Mouse (Mus musculus): ENCODE measurements around the gene Nrap. TPM values are rescaled to one million over a fixed set of nuclear protein-coding genes. Genes with fewer than 3 reads are reported as not detected.

Nrap gene
- polyA plus RNA-seq, 1 experiment from 2014 or later, result 0.32 TPM

DNA sequence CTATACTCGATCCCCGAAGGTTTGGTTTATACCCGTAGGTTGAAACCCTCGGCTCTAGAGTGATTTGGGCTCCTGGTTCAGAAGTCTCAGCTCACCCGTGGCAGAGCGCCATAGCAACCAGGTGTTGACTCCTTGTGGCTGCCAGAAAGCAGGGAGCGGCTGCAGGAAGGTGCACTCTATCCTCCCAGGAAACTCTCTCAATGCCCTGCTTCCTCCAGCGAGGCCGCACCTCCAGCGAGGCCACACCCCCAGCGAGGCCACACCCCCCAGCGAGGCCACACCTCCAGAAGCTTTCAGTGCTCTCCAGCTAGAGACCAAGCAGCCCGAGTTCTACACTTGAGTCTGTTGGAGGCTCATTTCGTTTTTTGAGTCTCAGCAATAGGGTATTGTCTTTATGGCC, 10.4 kb upstream of the Nrap start:
- H3K27me3 ChIP-seq (ENCODE audit: control insufficient read depth, insufficient read depth, low read depth, low read length), result no peaks in the 10 kb centered on the region
- H3K36me3 ChIP-seq (ENCODE audit: control insufficient read depth, insufficient read depth), result peaks cover 6% of the 10 kb centered on the region; the same call in 1 of the 2 replicates
- peaks cover 39% of the 10 kb centered on the region for H3K4me1 ChIP-seq (ENCODE audit: control insufficient read depth, low read depth, low read length)
- no peak overlapping the region for H3K27ac ChIP-seq (ENCODE audit: low read length)
- H3K4me2 ChIP-seq (ENCODE audit: low read depth, low read length), result 0 out of 2 replicates have a peak overlapping the region, but pooled peaks have one; percentile 10
- no peaks in the 10 kb centered on the region for H3K9me3 ChIP-seq (replicated peaks; ENCODE audit: control insufficient read depth, low read length)
- WGBS (ENCODE audit: insufficient replicate concordance), result 29% methylated on average over 14 of the region's 14 CpGs
- ATAC-seq (ENCODE audit: low read depth), result peak; percentile 65
- no peak overlapping the region for H3K9ac ChIP-seq (ENCODE audit: low read depth, low read length)
- H3K4me3 ChIP-seq (ENCODE audit: low read depth, low read length), result no peak overlapping the region

GRCm38 (mm10) chr19:56398528-56398795, 8.6 kb upstream of the Nrap start:
- ATAC-seq (ENCODE audit: low read depth), result no peak
- Histone ChIP-seq H3K36me3 (ENCODE audit: control insufficient read depth, insufficient read depth) (no peaks in the 10 kb centered on the region), H3K9ac (ENCODE audit: low read depth, low read length) (no peak overlapping the region), H3K27ac (ENCODE audit: low read length) (peak overlapping the region; percentile 83; the same call in 1 of the 2 replicates), H3K4me1 (ENCODE audit: control insufficient read depth, low read depth, low read length) (peaks cover 50% of the 10 kb centered on the region), H3K4me3 (ENCODE audit: low read depth, low read length) (no peak overlapping the region), H3K4me2 (ENCODE audit: low read depth, low read length) (0 out of 2 replicates have a peak overlapping the region, but pooled peaks have one; percentile 90), H3K27me3 (ENCODE audit: control insufficient read depth, insufficient read depth, low read depth, low read length) (no peaks in the 10 kb centered on the region), H3K9me3 (replicated peaks; ENCODE audit: control insufficient read depth, low read length) (no peaks in the 10 kb centered on the region)

DNA sequence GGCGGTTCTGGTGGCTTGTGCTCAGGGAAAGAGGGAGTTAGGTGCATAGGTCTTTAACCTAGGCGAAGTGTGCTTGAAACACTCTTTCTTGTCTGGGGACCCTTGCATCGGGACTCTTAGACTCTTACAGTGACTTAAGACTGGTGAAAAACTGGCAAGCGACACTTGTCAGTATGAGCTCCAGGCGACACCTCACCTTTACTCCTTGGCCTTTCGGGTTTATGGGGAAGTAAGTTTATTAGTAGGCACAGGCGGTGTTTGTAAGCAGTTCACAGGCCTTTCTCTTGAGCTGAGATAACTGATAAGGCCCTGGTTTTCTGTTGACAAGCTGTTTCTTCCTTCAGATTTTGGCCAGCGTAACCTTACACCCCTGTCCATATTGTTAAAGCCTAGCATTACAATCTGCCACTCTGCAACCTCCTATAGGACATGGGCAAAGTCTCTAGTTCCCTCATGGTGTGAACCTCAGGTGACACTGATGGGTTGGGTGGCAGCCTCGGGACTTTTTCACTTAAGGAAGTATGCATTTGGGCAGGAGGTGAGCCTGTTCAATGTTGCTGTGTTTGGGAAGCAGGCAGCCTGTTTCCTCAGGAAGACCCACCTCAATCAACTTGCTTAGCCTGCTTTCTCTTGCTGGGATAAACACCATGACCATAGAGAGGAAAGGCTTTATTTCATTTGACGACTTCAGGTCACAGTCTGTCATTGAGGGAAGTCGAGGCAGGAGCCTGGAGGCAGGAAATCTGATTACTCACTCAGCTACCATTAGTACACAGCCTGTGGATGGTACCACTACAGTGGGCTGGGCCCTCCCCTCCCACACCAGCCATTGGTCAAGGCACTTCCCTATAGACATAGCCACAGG, 8.1 kb upstream of the Nrap start:
- peak overlapping the region; percentile 83 for H3K4me3 ChIP-seq (ENCODE audit: low read depth, low read length)
- no peaks in the 10 kb centered on the region for H3K27me3 ChIP-seq (ENCODE audit: control insufficient read depth, insufficient read depth, low read depth, low read length)
- no peak for ATAC-seq (ENCODE audit: low read depth)
- H3K9ac ChIP-seq (ENCODE audit: low read depth, low read length), result peak overlapping the region; percentile 87
- H3K36me3 ChIP-seq (ENCODE audit: control insufficient read depth, insufficient read depth), result no peaks in the 10 kb centered on the region
- peak overlapping the region; percentile 90 for H3K4me2 ChIP-seq (ENCODE audit: low read depth, low read length)
- peaks cover 54% of the 10 kb centered on the region for H3K4me1 ChIP-seq (ENCODE audit: control insufficient read depth, low read depth, low read length)
- peak overlapping the region; percentile 83 for H3K27ac ChIP-seq (ENCODE audit: low read length)
- H3K9me3 ChIP-seq (replicated peaks; ENCODE audit: control insufficient read depth, low read length), result no peaks in the 10 kb centered on the region
- 13% methylated on average over 11 of the region's 11 CpGs for WGBS (ENCODE audit: insufficient replicate concordance)

DNA sequence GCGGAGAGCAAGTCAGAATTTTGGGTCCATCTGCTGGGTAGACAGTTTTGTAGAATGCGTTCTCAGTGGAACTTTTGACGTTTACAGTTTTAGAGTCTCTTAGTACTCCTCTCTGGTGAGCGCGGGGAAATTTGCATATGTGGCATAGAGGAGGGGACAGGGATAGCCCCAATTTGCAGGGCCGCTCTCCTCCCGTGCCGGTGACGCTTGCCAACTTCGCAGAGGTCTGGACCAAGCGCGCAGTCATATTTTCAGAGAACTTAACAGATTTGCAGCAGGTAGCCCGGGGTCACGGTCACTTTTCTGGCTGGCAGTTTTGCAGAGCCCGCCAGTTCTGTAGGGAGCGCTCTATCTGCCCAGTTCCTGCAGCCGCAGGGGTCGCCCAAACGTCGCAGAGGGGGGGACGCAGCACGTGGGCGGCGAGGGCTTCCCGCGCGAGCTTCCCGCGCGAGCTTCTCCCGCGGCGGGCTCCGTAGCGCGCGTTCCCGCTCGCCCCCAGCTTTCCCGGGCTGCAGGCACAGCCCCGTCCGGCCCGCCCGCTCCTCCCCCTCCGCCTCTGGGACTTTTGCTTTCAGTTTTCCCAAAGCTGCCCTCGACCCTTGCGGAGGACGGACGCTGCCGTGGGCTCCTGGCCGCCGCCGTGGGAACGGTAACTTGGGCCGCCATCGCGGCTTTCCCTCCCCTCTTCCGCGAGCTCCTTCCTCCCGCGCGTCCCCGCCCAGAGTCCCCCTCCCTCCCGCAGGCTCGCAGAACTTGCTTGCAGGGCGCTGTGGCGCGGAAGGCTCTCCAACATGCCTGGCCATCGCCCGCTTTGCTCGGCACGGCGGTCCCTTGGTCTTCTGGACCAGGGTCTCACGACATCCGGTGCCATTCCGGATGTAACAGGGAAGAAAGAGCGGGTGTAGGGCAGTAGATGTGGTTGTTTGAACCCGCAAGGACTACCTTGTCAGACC, 7.1 kb upstream of the Nrap start, which contains the start of gene Casp7:
TSS of gene Casp7 (plus strand) at position 461 of the 953 bp plus-strand sequence.
- H3K9ac ChIP-seq (ENCODE audit: low read depth, low read length), result peak within 1 kb of the TSS; percentile 87
- no peaks in the 10 kb centered on the region for H3K27me3 ChIP-seq (ENCODE audit: control insufficient read depth, insufficient read depth, low read depth, low read length)
- H3K9me3 ChIP-seq (replicated peaks; ENCODE audit: control insufficient read depth, low read length), result no peaks in the 10 kb centered on the region
- H3K27ac ChIP-seq (ENCODE audit: low read length), result peak within 1 kb of the TSS; percentile 83
- WGBS (ENCODE audit: insufficient replicate concordance), result under 1% methylated on average over 72 of the region's 78 CpGs
- peak within 1 kb of the TSS; percentile 90 for H3K4me2 ChIP-seq (ENCODE audit: low read depth, low read length)
- no peaks in the 10 kb centered on the region for H3K36me3 ChIP-seq (ENCODE audit: control insufficient read depth, insufficient read depth)
- peaks cover 63% of the 10 kb centered on the region for H3K4me1 ChIP-seq (ENCODE audit: control insufficient read depth, low read depth, low read length)
- peak; percentile 65 for ATAC-seq (ENCODE audit: low read depth)
- peak within 1 kb of the TSS; percentile 83 for H3K4me3 ChIP-seq (ENCODE audit: low read depth, low read length)

- 12% methylated on average over 12 of the region's 12 CpGs for WGBS (ENCODE audit: insufficient replicate concordance)
- Histone ChIP-seq H3K9ac (ENCODE audit: low read depth, low read length) (peak overlapping the region; percentile 87), H3K4me2 (ENCODE audit: low read depth, low read length) (peak overlapping the region; percentile 90), H3K27me3 (ENCODE audit: control insufficient read depth, insufficient read depth, low read depth, low read length) (no peaks in the 10 kb centered on the region), H3K4me1 (ENCODE audit: control insufficient read depth, low read depth, low read length) (peaks cover 68% of the 10 kb centered on the region), H3K36me3 (ENCODE audit: control insufficient read depth, insufficient read depth) (no peaks in the 10 kb centered on the region), H3K27ac (ENCODE audit: low read length) (peak overlapping the region; percentile 83), H3K9me3 (replicated peaks; ENCODE audit: control insufficient read depth, low read length) (no peaks in the 10 kb centered on the region), H3K4me3 (ENCODE audit: low read depth, low read length) (peak overlapping the region; percentile 83)
- no peak for ATAC-seq (ENCODE audit: low read depth)
Observed at GRCm38 (mm10) chr19:56396227-56396626, 6.4 kb upstream of the Nrap start.

DNA sequence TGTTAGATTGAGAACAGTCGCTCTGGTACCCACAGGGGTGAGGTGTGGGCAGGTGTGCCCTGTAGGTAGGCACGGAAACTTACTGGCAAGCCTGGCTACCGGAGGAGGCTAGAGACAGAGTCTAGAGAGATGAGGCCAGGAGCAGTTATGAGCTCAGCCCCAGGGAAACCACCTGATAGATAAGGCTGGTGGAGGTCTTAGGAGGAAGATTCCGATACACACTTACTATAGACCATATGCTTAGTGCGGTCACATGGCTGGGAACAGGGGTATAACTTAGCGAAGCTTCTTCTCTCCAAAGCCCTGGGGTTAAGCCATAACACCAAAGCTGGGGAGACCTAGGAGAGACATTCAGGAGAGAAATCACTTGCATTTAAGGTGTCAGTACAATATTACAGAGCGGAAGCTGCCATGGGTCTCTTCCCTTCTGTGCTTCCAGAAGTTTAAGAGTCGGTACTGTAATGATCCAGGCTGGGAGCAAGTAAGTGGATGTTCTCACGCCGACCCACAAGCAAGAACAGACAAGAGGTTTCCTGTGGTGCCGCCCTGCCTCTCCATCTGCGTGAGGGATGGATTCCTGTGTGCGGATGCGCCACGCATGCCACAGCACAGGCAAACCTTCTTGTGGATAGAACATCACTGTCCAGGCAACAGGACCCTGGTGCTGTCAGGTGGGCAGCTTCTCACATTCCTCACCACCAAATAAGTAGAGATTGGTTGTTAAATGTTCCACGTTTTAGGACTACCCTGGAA, 5.5 kb upstream of the Nrap start:
- no peak overlapping the region for H3K4me2 ChIP-seq (ENCODE audit: low read depth, low read length)
- no peaks in the 10 kb centered on the region for H3K36me3 ChIP-seq (ENCODE audit: control insufficient read depth, insufficient read depth)
- no peak for ATAC-seq (ENCODE audit: low read depth)
- H3K27me3 ChIP-seq (ENCODE audit: control insufficient read depth, insufficient read depth, low read depth, low read length), result no peaks in the 10 kb centered on the region
- no peaks in the 10 kb centered on the region for H3K9me3 ChIP-seq (replicated peaks; ENCODE audit: control insufficient read depth, low read length)
- H3K27ac ChIP-seq (ENCODE audit: low read length), result no peak overlapping the region
- 67% methylated on average over 16 of the region's 16 CpGs for WGBS (ENCODE audit: insufficient replicate concordance)
- no peak overlapping the region for H3K4me3 ChIP-seq (ENCODE audit: low read depth, low read length)
- peaks cover 73% of the 10 kb centered on the region for H3K4me1 ChIP-seq (ENCODE audit: control insufficient read depth, low read depth, low read length)
- no peak overlapping the region for H3K9ac ChIP-seq (ENCODE audit: low read depth, low read length)

DNA sequence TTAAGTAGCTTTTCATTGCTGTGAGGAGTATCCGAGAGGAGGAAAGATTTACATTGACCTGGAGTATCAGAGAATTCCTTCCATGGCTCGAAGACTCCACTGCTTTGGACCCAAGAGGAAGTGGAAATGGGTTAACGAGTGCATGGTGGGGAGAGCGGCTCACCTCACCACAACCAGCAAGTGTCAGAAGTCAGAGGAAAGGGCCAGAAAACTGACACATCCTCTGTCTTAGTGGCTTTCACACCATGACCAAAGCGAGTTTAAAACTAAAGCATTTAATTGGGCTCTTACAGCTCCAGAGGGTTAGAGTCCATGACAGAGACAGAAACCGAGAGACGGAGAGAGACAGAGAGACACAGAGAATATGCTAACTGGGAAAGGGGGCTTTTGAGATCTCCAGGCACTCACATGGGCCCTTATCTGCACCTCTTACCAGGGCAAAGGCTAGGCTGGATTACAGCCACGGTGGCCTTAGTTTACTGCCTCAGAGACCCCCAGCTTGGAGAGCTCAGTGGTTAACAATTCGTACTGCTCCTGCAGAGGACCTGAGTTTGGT, 3.6 kb upstream of the Nrap start:
- H3K4me3 ChIP-seq (ENCODE audit: low read depth, low read length), result no peak overlapping the region
- no peak overlapping the region for H3K4me2 ChIP-seq (ENCODE audit: low read depth, low read length)
- no peaks in the 10 kb centered on the region for H3K27me3 ChIP-seq (ENCODE audit: control insufficient read depth, insufficient read depth, low read depth, low read length)
- H3K4me1 ChIP-seq (ENCODE audit: control insufficient read depth, low read depth, low read length), result peaks cover 71% of the 10 kb centered on the region
- no peak overlapping the region for H3K9ac ChIP-seq (ENCODE audit: low read depth, low read length)
- H3K9me3 ChIP-seq (replicated peaks; ENCODE audit: control insufficient read depth, low read length), result no peaks in the 10 kb centered on the region
- WGBS (ENCODE audit: insufficient replicate concordance), result 50% methylated on average over 9 of the region's 9 CpGs
- no peak overlapping the region for H3K27ac ChIP-seq (ENCODE audit: low read length)
- no peak for ATAC-seq (ENCODE audit: low read depth)
- no peaks in the 10 kb centered on the region for H3K36me3 ChIP-seq (ENCODE audit: control insufficient read depth, insufficient read depth)

DNA sequence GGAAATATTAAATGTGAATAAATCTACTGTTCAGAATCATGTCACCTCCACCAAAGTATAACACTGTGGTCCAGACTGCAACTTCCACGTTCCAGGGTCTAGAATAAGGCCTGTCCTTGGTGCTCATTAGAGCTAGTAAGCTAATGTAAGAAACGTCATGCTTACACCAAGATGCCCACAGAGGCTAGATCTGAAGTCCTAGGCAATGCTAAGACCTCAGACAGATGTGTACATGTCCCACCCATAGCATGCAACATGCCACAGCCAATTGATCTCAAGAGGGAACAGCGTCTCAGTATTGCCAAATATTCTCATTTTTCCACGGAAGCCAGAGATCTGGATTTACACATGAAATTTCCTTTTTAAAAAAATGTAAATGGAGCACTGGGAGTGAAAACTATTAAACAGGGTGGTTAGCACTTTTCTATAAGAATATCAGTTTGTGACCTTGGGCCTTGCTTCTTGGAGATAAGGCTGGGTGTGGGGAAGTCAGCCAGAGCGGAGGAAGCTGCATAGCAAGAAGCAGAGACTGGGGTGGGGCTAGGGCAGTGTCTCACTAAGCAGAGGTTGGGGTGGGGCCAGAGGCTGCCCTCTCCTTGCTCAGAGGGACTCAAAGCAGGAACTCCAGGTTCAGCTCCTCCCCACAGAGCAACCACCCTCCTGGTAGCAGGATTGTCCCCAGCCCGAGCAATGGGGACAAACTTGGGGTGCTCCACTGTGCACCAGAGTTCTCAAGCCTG, 1.6 kb upstream of the Nrap start:
- ATAC-seq (ENCODE audit: low read depth), result peak; percentile 100
- Histone ChIP-seq H3K4me1 (ENCODE audit: control insufficient read depth, low read depth, low read length) (peaks cover 59% of the 10 kb centered on the region), H3K4me3 (ENCODE audit: low read depth, low read length) (peak overlapping the region; percentile 34), H3K9me3 (replicated peaks; ENCODE audit: control insufficient read depth, low read length) (no peaks in the 10 kb centered on the region), H3K27ac (ENCODE audit: low read length) (peak overlapping the region; percentile 93), H3K9ac (ENCODE audit: low read depth, low read length) (peak overlapping the region; percentile 50), H3K36me3 (ENCODE audit: control insufficient read depth, insufficient read depth) (no peaks in the 10 kb centered on the region), H3K27me3 (ENCODE audit: control insufficient read depth, insufficient read depth, low read depth, low read length) (no peaks in the 10 kb centered on the region), H3K4me2 (ENCODE audit: low read depth, low read length) (peak overlapping the region; percentile 56)
- 21% methylated on average over 6 of the region's 6 CpGs for WGBS (ENCODE audit: insufficient replicate concordance)
